Mouse (Mus musculus) heart, embryonic 14.5 days (tissue): ENCODE measurements around the gene Ttc7b. TPM values are rescaled to one million over a fixed set of nuclear protein-coding genes. Genes with fewer than 3 reads are reported as not detected.

Experiments
- ATAC-seq: fragments of 200-750 bp; cut with Nextera tagmentation; 2 replicates; pipeline ENCODE4 v1.8.0; 2017; ENCODE audit warnings: low read depth, moderate TSS enrichment; ENCODE audit not compliant: insufficient number of reproducible peaks, insufficient read depth, low FRiP score
- H3K27ac ChIP-seq, 2 experiments: fragments of 200-500 bp in 1 of 2; fragments of 300-500 bp in 1 of 2; sonication (generic) in 1 of 2; replicated peaks in 1 of 2; 2 replicates each; pipeline ENCODE4 v1.5.1; 2012 to 2014; ENCODE audit warnings: low read depth in 2 of 2, low read length in 2 of 2, control low read depth in 1 of 2, mild to moderate bottlenecking in 1 of 2, mixed read lengths in 1 of 2; ENCODE audit not compliant: control insufficient read depth in 1 of 2, insufficient read depth in 1 of 2
- H3K27me3 ChIP-seq: fragments of 300-500 bp; sonication (generic); 2 replicates; pipeline ENCODE4 v1.6.1; 2014; ENCODE audit warnings: mild to moderate bottlenecking, low read length, control low read depth; ENCODE audit not compliant: control insufficient read depth, insufficient read depth
- H3K36me3 ChIP-seq: fragments of 300-500 bp; sonication (generic); 2 replicates; pipeline ENCODE4 v1.6.1; 2014; ENCODE audit warnings: mild to moderate bottlenecking, control low read depth, low read length, mixed read lengths; ENCODE audit not compliant: control insufficient read depth, insufficient read depth
- H3K4me1 ChIP-seq, 2 experiments: fragments of 200-500 bp in 1 of 2; fragments of 300-500 bp in 1 of 2; sonication (generic) in 1 of 2; 2 replicates each; pipeline ENCODE4 v1.6.1; 2012 to 2014; ENCODE audit warnings: low read length in 2 of 2, control low read depth in 1 of 2, mixed read lengths in 1 of 2; ENCODE audit not compliant: control insufficient read depth in 2 of 2, insufficient read depth in 2 of 2
- H3K4me2 ChIP-seq: fragments of 300-500 bp; sonication (generic); 2 replicates; pipeline ENCODE4 v1.6.1; 2014; ENCODE audit warnings: mild to moderate bottlenecking, low read length
- H3K4me3 ChIP-seq, 2 experiments: fragments of 200-500 bp in 1 of 2; fragments of 300-500 bp in 1 of 2; sonication (generic) in 1 of 2; 2 replicates each; pipeline ENCODE4 v1.5.1; 2012 to 2014; ENCODE audit warnings: low read length in 2 of 2, mild to moderate bottlenecking in 2 of 2, control low read depth in 1 of 2, low read depth in 1 of 2, moderate library complexity in 1 of 2; ENCODE audit not compliant: control insufficient read depth in 1 of 2, insufficient read depth in 1 of 2
- H3K9ac ChIP-seq: fragments of 300-500 bp; sonication (generic); 2 replicates; pipeline ENCODE4 v1.6.1; 2014; ENCODE audit warnings: mild to moderate bottlenecking, low read length
- H3K9me3 ChIP-seq: fragments of 300-500 bp; sonication (generic); 2 replicates; pipeline ENCODE4 v1.6.1; 2016; ENCODE audit warnings: low read length, control low read depth; ENCODE audit not compliant: control insufficient read depth
- WGBS: fragments of 180-500 bp; shearing (Covaris S2); extraction: QIAGEN DNeasy Blood & Tissue Kit; methylation state at CpG from one replicate; pipeline ENCODE4 v1.1.7; 2014; 5-methylcytosine and 5-hydroxymethylcytosine counted together
- polyA plus RNA-seq: library from polyadenylated mRNA; unstranded; fragments of >200 nt; fragmentation: Nextera tagmentation; extraction: Ambion mirVana; gene quantifications from 2 replicates; pipeline ENCODE4 v1.2.1, GENCODE M21; 2014

Ttc7b gene
- polyA plus RNA-seq, 1 experiment from 2014 or later: 16.5 TPM

- no peak for ATAC-seq
- no peak overlapping the region for H3K4me3 ChIP-seq
- peaks cover 50% of the 10 kb centered on the region for H3K36me3 ChIP-seq
- no peak overlapping the region for H3K27ac ChIP-seq
- no peak overlapping the region for H3K4me2 ChIP-seq
- 65% methylated on average over 7 of the region's 7 CpGs for WGBS
- H3K9ac ChIP-seq: no peak overlapping the region
- H3K27me3 ChIP-seq: no peaks in the 10 kb centered on the region
- H3K4me1 ChIP-seq: peaks cover 0 to 2% of the 10 kb centered on the region in 2 experiments; a peak in 1 of 4 replicates
- no peaks in the 10 kb centered on the region for H3K9me3 ChIP-seq
Measured at GRCm38 (mm10) chr12:100353954-100354353, 166.7 kb downstream of the Ttc7b start.

- peaks cover 53% of the 10 kb centered on the region for H3K36me3 ChIP-seq
- H3K4me1 ChIP-seq: peaks cover 0 to 2% of the 10 kb centered on the region in 2 experiments; a peak in 1 of 4 replicates
- H3K4me2 ChIP-seq: no peak overlapping the region
- H3K9me3 ChIP-seq: no peaks in the 10 kb centered on the region
- H3K9ac ChIP-seq: no peak overlapping the region
- no peak overlapping the region for H3K27ac ChIP-seq
- no peaks in the 10 kb centered on the region for H3K27me3 ChIP-seq
- 85% methylated on average over 16 of the region's 16 CpGs for WGBS
- H3K4me3 ChIP-seq: no peak overlapping the region
- ATAC-seq: no peak
Measured at GRCm38 (mm10) chr12:100353075-100353782, 167.4 kb downstream of the Ttc7b start.

- H3K27ac ChIP-seq: no peak overlapping the region
- peaks cover 0 to 2% of the 10 kb centered on the region in 2 experiments; a peak in 1 of 4 replicates for H3K4me1 ChIP-seq
- no peak overlapping the region for H3K4me2 ChIP-seq
- no peak overlapping the region for H3K4me3 ChIP-seq
- no peaks in the 10 kb centered on the region for H3K27me3 ChIP-seq
- 81% methylated on average over 6 of the region's 6 CpGs for WGBS
- H3K36me3 ChIP-seq: peaks cover 55% of the 10 kb centered on the region
- no peak overlapping the region for H3K9ac ChIP-seq
- H3K9me3 ChIP-seq: no peaks in the 10 kb centered on the region
- no peak for ATAC-seq
Measured at GRCm38 (mm10) chr12:100352094-100352493, 168.5 kb downstream of the Ttc7b start.

- no peaks in the 10 kb centered on the region for H3K9me3 ChIP-seq
- H3K27me3 ChIP-seq: no peaks in the 10 kb centered on the region
- no peak overlapping the region for H3K27ac ChIP-seq
- ATAC-seq: no peak
- H3K9ac ChIP-seq: no peak overlapping the region
- peaks cover 39% of the 10 kb centered on the region for H3K36me3 ChIP-seq
- no peak overlapping the region for H3K4me3 ChIP-seq
- H3K4me1 ChIP-seq: no peaks in the 10 kb centered on the region
- no peak overlapping the region for H3K4me2 ChIP-seq
- 73% methylated on average over 6 of the region's 6 CpGs for WGBS
Measured at GRCm38 (mm10) chr12:100343554-100343953, 177.1 kb downstream of the Ttc7b start.

GRCm38 (mm10) chr12:100341614-100342013 lies 179.0 kb downstream of the Ttc7b start:
- Histone ChIP-seq H3K36me3 (peaks cover 26% of the 10 kb centered on the region), H3K9ac (no peak overlapping the region), H3K4me2 (no peak overlapping the region), H3K27ac (no peak overlapping the region), H3K27me3 (no peaks in the 10 kb centered on the region), H3K9me3 (no peaks in the 10 kb centered on the region), H3K4me3 (no peak overlapping the region), H3K4me1 (no peaks in the 10 kb centered on the region)
- ATAC-seq: no peak
- WGBS: 95% methylated on average over 7 of the region's 7 CpGs

- WGBS: 91% methylated on average over 7 of the region's 7 CpGs
- no peak overlapping the region for H3K4me3 ChIP-seq
- H3K4me1 ChIP-seq: peaks cover 0 to 5% of the 10 kb centered on the region in 2 experiments; a peak in 2 of 4 replicates
- H3K27me3 ChIP-seq: no peaks in the 10 kb centered on the region
- H3K27ac ChIP-seq: no peak overlapping the region
- no peak overlapping the region for H3K4me2 ChIP-seq
- no peak overlapping the region for H3K9ac ChIP-seq
- H3K9me3 ChIP-seq: no peaks in the 10 kb centered on the region
- ATAC-seq: no peak
- peaks cover 22% of the 10 kb centered on the region for H3K36me3 ChIP-seq
Measured at GRCm38 (mm10) chr12:100340901-100341460, 179.6 kb downstream of the Ttc7b start.

GRCm38 (mm10) chr12:100338055-100338454 lies 182.6 kb downstream of the Ttc7b start:
- peaks cover 8% of the 10 kb centered on the region for H3K36me3 ChIP-seq
- H3K9ac ChIP-seq: no peak overlapping the region
- no peaks in the 10 kb centered on the region for H3K27me3 ChIP-seq
- H3K27ac ChIP-seq: no peak overlapping the region
- no peak for ATAC-seq
- peaks cover 0 to 5% of the 10 kb centered on the region in 2 experiments; a peak in 2 of 4 replicates for H3K4me1 ChIP-seq
- no peak overlapping the region for H3K4me3 ChIP-seq
- H3K4me2 ChIP-seq: no peak overlapping the region
- 57% methylated on average over 3 of the region's 3 CpGs for WGBS
- H3K9me3 ChIP-seq: no peaks in the 10 kb centered on the region
